Mouse (Mus musculus) layer of hippocampus, adult 11-12 months (tissue): Measurements from ENCODE around the gene Ank2.

Experiments
- DNase-seq: peaks from one replicate; pipeline ENCODE4 v3.0.0; 2022; ENCODE audit warnings: low spot score

Gene Ank2

GRCm38 (mm10) chr3:126978768-126979410, 520.3 kb downstream of the Ank2 start:
- peak; percentile 81 for DNase-seq

DNA sequence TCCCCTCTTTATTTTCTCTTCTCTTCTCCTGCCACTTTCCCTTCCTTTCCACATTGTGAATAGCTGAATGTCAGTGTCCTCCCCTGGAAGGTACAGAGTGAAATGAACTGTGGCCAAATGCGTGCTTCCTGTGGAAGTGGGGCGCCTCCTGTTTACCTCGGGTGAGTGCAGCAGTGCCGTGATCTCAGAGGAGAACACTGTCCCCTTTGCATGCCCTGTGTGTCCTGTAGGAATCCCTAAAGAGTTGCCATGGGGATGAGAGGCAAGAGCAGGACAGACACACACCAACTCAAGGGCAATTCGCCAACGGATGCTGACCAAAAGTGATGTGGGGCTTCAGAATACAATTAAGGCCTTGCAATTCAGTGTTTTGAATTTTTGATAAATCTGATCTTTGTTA, 521.8 kb downstream of the Ank2 start:
- DNase-seq: no peak

DNA sequence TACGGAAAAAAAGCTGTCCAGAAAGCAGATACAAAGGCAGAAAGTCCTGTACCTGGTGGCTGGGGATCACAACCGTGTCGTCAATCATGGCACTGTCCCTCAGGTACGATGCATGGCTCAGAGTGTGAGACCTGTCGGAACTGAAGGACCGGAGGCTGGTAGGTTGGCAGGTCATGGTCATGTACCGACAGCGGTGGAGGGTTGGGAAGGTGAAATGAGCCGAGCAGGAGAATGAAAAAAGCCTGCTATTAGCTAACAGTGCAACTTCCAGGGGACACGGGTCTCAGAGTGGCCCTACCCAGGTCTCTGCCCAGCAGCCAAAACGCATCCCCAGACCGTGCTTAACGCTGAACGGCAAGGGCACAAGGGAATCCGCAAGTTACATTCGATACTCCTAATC, 522.4 kb downstream of the Ank2 start:
- no peak for DNase-seq

DNA sequence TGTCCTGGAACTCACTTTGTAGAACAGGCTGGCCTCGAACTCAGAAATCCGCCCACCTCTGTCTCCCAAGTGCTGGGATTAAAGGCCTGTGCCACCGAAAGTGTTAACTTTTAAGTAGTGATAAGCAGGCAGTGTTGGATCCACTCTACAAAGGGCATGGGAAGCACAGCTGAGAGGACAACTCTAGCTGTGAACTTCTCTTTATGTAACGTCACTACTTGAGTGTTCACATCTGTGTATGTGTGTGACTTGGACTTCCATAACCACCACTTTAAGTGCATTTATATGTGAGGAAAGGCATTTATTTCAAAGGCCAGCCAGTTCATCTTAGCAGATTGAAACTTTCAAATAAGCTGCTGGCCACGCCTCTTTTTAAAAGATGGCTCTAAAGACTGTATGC, 523.7 kb downstream of the Ank2 start:
- DNase-seq: no peak

- DNase-seq: no peak
Observed at GRCm38 (mm10) chr3:126973551-126973950, 525.6 kb downstream of the Ank2 start.

GRCm38 (mm10) chr3:126971531-126971930, 527.6 kb downstream of the Ank2 start:
- no peak for DNase-seq

GRCm38 (mm10) chr3:126968721-126969120, 530.4 kb downstream of the Ank2 start:
- DNase-seq: no peak

DNA sequence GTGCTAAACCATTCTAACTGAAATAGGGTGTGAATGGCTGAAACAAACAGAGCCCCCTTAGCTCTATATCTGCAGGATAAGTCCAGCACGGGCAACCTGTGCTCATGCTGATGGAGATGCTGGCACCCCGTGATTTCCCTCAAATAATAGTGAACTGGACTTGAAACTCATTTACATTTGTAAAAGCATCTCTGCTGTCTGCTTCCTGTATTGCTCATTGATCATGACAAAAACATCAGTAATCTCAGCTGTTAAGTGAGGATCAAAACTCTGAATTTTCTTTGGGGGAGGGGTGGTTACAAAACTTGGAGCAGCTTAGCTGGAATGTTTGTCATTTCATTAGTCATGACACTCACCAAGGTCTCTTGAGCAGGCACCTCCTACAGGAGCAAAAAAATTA, 533.4 kb downstream of the Ank2 start:
- no peak for DNase-seq

- DNase-seq: no peak
Observed at GRCm38 (mm10) chr3:126962326-126962725, 536.8 kb downstream of the Ank2 start.

- DNase-seq: no peak
Observed at GRCm38 (mm10) chr3:126952698-126953097, 546.5 kb downstream of the Ank2 start.

GRCm38 (mm10) chr3:126946591-126946990, 552.6 kb downstream of the Ank2 start:
- no peak for DNase-seq

- DNase-seq: no peak
Observed at GRCm38 (mm10) chr3:126944838-126945237, 554.3 kb downstream of the Ank2 start.

DNA sequence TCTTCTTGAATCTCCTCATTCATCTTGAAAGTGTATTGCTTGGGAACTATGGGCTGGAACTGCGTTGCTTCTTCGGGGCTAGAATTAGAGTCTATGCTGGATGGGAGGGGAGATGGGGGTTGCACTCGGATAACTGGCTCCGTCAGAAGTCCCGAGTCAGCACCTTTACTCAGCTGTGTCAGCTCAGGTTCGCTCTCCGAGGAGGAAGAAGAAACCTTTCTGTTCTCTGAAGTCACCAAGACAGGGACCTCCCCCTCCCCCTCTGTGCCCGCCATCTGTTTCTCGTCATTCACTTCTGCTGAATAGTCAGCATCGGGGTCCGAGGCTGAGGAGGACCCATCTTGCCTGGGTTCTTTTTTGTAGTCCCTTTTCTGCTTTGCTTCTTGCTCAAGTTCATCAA, 555.1 kb downstream of the Ank2 start:
- no peak for DNase-seq

GRCm38 (mm10) chr3:126940452-126940851, 558.7 kb downstream of the Ank2 start:
- no peak for DNase-seq

GRCm38 (mm10) chr3:126931884-126932506, 567.2 kb downstream of the Ank2 start:
- no peak for DNase-seq

DNA sequence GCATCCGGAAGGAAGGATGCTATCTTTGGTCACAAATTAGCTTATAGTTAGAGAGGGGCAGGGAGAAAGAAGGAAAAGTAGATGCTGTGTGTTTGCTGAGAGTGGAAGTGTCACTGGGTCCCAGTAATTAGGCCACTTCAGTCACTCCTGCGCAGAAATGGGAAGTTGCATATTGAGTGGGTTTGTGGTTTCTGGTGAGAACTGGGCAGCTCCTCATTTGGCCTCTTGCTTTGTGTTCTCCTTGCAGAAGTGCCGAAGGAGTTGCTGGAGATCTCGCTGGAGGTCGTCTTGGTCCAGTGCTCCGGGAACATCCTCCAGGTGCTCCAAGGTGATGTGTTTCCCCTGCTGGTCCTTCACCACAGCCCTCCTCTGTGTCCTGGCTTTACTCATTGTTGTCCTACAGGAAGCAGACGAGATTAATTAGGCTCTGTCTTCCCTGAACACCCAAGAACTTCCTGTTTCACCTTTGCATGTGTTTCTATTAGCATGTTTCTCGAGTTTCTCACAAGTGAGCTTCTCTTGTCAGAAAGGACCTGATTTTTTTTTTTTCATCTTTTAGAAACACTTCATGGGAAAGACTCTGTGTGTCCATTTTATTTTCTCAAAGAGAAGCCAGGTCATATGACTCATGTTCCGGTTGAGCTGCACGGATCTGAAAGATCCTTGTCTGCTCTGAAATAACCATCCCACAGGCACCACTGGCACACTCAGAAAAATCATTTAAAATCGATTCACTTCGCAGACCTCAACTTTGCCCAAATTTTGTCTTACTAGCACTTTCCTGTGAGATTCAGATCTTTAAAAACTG, 575.4 kb downstream of the Ank2 start:
- DNase-seq: peak; percentile 3

GRCm38 (mm10) chr3:126921941-126922340, 577.2 kb downstream of the Ank2 start:
- DNase-seq: no peak

DNA sequence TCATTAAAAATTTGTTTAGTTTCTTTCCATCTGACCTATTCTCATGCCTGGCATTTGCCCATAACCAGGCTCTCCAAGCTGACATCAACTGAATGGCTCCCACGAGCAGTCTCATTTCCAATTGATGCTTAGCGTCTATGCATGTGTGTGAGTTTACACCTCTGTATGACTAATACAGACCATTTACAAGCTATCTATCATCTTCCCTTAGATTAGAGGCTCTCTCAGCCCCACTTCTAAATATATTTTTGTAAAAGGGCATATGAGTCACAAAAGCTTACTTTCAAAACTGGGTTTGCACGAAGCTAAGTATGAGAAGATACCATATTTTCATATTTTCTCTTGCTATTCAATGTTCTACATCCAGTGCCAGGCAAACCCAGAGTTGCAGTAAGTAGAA, 578.9 kb downstream of the Ank2 start:
- no peak for DNase-seq

DNA sequence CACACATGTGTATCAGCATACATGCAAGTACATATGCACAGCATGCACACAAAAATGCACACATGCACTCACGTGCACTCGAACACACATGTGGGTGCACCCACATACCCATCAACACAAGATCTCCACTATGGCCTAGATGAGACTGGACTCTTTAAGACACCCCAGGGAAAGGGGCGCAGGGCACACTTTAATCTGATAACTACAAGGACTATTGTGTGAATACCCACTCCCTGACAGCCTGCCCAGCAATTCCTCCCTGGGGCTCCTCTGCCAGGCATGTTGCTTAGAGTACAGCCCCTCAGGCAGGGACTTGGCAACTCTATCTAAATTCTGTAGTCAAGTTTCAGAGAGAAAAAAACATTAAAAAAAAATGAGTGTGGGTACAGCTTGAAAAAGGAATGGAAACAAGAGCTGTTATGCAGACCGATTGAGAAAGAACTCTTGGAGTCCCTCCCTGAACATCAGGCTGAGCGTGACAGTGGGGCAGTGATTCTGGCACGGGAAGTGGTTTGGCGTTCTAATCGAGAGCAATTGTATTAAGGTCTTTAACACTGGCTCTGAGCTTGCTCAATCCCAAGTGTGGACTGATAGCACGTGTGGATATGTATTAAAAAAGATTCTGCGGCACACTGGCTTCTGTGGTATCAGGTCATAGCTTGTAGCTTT, 580.2 kb downstream of the Ank2 start:
- no peak for DNase-seq

GRCm38 (mm10) chr3:126916381-126916780, 582.8 kb downstream of the Ank2 start:
- DNase-seq: no peak

GRCm38 (mm10) chr3:126903543-126903942, 595.6 kb downstream of the Ank2 start:
- peak; percentile 47 for DNase-seq

DNA sequence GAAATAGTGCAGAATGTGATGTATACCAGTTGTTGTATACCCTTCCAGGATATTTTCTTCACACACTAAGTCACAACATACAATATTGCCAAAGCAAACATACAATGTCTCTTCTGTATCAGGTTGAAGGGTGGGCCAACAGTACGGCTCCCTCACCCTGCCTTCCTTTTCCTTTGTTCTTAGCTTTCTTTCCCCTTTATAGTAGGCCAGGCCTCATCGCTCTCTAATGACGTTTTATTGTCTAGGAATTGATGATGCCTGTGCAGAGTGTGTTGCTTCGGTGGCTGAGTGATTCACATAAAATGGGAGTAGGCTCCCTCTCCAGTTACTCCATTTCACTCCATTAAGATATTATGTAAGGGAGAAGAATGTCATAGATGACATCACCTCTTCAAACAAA, 612.5 kb downstream of the Ank2 start:
- no peak for DNase-seq

DNA sequence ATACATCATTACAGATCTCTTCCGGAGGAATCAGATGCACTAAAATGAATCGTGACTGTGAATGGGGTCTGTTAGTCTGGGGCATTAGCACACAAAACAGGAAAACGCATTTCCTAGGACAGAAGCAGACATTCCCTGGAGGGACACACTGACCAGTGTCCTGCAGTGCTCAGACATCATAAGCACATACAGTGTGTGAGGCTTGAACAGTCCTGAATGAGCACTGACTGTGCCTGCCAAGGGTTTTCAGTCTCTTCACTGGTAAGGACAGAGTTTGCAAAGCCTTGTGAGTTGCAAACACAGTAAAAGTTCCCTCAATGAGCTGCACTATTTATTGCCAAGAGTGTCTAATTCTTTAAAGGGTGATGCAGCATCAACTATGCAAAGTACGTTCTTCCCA, 613.1 kb downstream of the Ank2 start:
- no peak for DNase-seq
